Mouse (Mus musculus): ENCODE results near the gene Ep400.

The Ep400 gene

GRCm38 (mm10) chr5:110665486-110666121, 104.9 kb downstream of the Ep400 start:
- DNase-seq (ENCODE audit: low read depth, low spot score): peak; percentile 24

GRCm38 (mm10) chr5:110664750-110665269, 105.7 kb downstream of the Ep400 start:
- DNase-seq (ENCODE audit: low read depth, low spot score): no peak

- no peak for DNase-seq (ENCODE audit: low read depth, low spot score)
Observed at GRCm38 (mm10) chr5:110664041-110664440, 106.5 kb downstream of the Ep400 start.

GRCm38 (mm10) chr5:110659682-110660081, 110.8 kb downstream of the Ep400 start:
- DNase-seq (ENCODE audit: low read depth, low spot score): no peak

GRCm38 (mm10) chr5:110653686-110654085, 116.8 kb downstream of the Ep400 start:
- no peak for DNase-seq (ENCODE audit: low read depth, low spot score)

- DNase-seq (ENCODE audit: low read depth, low spot score): peak; percentile 80
Observed at GRCm38 (mm10) chr5:110652719-110653648, 117.5 kb downstream of the Ep400 start, which contains the start of the genes Noc4l and Ddx51. Gene Noc4l, minus strand, starts transcription at chr5:110653417. Gene Ddx51, plus strand, starts transcription at chr5:110653451.

GRCm38 (mm10) chr5:110646377-110646776, 124.1 kb downstream of the Ep400 start:
- DNase-seq (ENCODE audit: low read depth, low spot score): no peak

GRCm38 (mm10) chr5:110639459-110639858, 131.1 kb downstream of the Ep400 start:
- DNase-seq (ENCODE audit: low read depth, low spot score): peak; percentile 62

GRCm38 (mm10) chr5:110638306-110639074, 132.0 kb downstream of the Ep400 start:
- no peak for DNase-seq (ENCODE audit: low read depth, low spot score)

- DNase-seq (ENCODE audit: low read depth, low spot score): no peak
Observed at GRCm38 (mm10) chr5:110635951-110636707, 134.4 kb downstream of the Ep400 start.

- DNase-seq (ENCODE audit: low read depth, low spot score): no peak
Observed at GRCm38 (mm10) chr5:110629525-110630120, 140.9 kb downstream of the Ep400 start.

- DNase-seq (ENCODE audit: low read depth, low spot score): no peak
Observed at GRCm38 (mm10) chr5:110628156-110628555, 142.4 kb downstream of the Ep400 start.

GRCm38 (mm10) chr5:110627351-110627750, 143.2 kb downstream of the Ep400 start:
- no peak for DNase-seq (ENCODE audit: low read depth, low spot score)

- DNase-seq (ENCODE audit: low read depth, low spot score): no peak
Observed at GRCm38 (mm10) chr5:110624319-110624718, 146.2 kb downstream of the Ep400 start.

GRCm38 (mm10) chr5:110619226-110619625, 151.3 kb downstream of the Ep400 start:
- DNase-seq (ENCODE audit: low read depth, low spot score): no peak
